Mouse (Mus musculus) embryonic stem cell, embryonic (primary cell): ENCODE measurements around the gene Taf4.

Experiments used
- CTCF ChIA-PET, 4 experiments: fragments of 300-600 bp in 2 of 4; fragments of 350-600 bp in 2 of 4; sonication (Branson Sonifier 250); formaldehyde crosslinking; loops; one replicate each; lab custom pipeline; 2022; ENCODE audit warnings: inconsistent platforms in 2 of 4; lab: Charles Lee
- POLR2A ChIA-PET, 4 experiments: fragments of 300-600 bp in 2 of 4; fragments of 350-600 bp in 2 of 4; sonication (Branson Sonifier 250); formaldehyde crosslinking; loops; one replicate each; lab custom pipeline; 2022; ENCODE audit warnings: antibody characterized with exemption in 4 of 4, inconsistent platforms in 1 of 4; lab: Charles Lee

Gene Taf4

DNA sequence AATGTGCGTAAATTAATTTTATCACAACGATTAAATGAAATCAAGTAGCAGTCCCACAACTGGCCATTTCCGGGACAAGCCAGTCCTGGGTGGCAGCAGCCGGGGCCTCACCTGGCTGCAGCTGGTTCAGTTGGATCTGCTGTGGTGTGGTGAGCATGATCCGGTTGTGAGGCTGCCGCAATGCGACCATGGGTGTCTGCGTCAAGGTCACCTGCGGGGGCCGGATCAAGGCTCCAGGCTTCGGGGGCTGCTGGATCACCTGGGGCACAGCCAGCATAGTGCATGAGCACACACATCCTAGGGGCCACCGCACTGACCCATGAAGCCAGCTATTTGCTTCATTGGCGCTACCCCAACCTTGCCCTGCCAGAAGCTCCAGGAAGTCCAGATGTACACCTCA is 47.3 kb downstream of the Taf4 start:
- POLR2A ChIA-PET = interaction anchor here in 2 of 4 experiments (1.0 to 1.8 kb wide), 11 partner anchors 8 to 328 kb away, joined by 3 to 8 read pairs (median 4); partner anchors contain the start of genes Psma7 (in 1 of the 2), Rps21 (in 1 of the 2) and Ss18l1 (in 1 of the 2)
- CTCF ChIA-PET = interaction anchor here in 3 of 4 experiments (0.6 to 2.2 kb wide), 4 partner anchors 26 to 123 kb away, joined by 3 to 14 read pairs (median 6); no protein-coding TSS in a partner anchor

DNA sequence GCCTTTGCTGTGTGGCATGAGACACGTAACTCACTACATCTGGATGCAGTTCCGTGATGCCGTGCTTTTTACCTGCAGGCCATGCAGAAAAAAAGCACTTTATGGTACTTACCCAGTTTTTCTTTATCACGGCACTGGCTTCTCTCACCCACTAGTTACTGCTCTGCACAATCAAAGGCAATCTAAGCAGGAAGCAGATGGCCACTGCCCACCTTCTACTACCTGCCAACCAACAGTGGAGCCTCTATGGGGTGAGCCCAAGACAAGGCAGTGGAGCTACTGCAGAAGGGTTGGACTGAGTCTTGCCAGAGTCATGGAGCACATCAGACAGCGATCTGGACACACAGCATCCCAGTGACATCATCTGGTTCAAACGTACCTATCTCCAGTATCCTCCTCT is 52.4 kb downstream of the Taf4 start:
- POLR2A ChIA-PET = no interaction called here
- CTCF ChIA-PET = interaction anchor here in 2 of 4 experiments (3.8 to 4.8 kb wide), 2 partner anchors 127 kb away, joined by 29 to 42 read pairs; no protein-coding TSS in a partner anchor

- CTCF ChIA-PET = interaction anchor here (0.6 to 4.8 kb wide), 19 partner anchors 10 to 451 kb away, joined by 3 to 42 read pairs (median 4); partner anchors contain the start of gene Lsm14b (in 1 of the 4)
- POLR2A ChIA-PET = interaction anchor here in 2 of 4 experiments (0.7 to 1.3 kb wide), 4 partner anchors 16 to 121 kb away, joined by 3 to 5 read pairs (median 3); partner anchors contain the start of genes Psma7 (in 1 of the 2) and Ss18l1 (in 1 of the 2)
Observed at GRCm38 (mm10) chr2:179921021-179921653, 55.3 kb downstream of the Taf4 start.

GRCm38 (mm10) chr2:179920042-179920441 is 56.4 kb downstream of the Taf4 start:
- POLR2A ChIA-PET = interaction anchor here in 1 of 4 experiments (0.6 kb wide), 1 partner anchor 57 kb away, joined by 4 read pairs; no protein-coding TSS in a partner anchor
- CTCF ChIA-PET = interaction anchor here in 3 of 4 experiments (1.1 to 4.8 kb wide), 4 partner anchors 17 to 131 kb away, joined by 3 to 42 read pairs (median 5); no protein-coding TSS in a partner anchor

GRCm38 (mm10) chr2:179916877-179917673 is 59.4 kb downstream of the Taf4 start:
- POLR2A ChIA-PET = interaction anchor here in 1 of 4 experiments (0.8 kb wide), 1 partner anchor 134 kb away, joined by 6 read pairs; no protein-coding TSS in a partner anchor

GRCm38 (mm10) chr2:179914246-179914645 is 62.2 kb downstream of the Taf4 start:
- ChIA-PET POLR2A (interaction anchor here in 2 of 4 experiments (0.7 to 1.1 kb wide), 3 partner anchors 14 to 137 kb away, joined by 3 read pairs; no protein-coding TSS in a partner anchor), CTCF (interaction anchor here in 3 of 4 experiments (0.8 to 3.8 kb wide), 4 partner anchors 33 to 137 kb away, joined by 3 to 23 read pairs (median 11); no protein-coding TSS in a partner anchor)

More at GRCm38 (mm10) chr2:179916877-179917673, 59.4 kb downstream of the Taf4 start:
- CTCF ChIA-PET = interaction anchor here (0.6 to 4.3 kb wide), 5 partner anchors 134 to 254 kb away, joined by 3 to 15 read pairs (median 7); partner anchors contain the start of gene Adrm1 (in 1 of the 4)

- ChIA-PET CTCF (interaction anchor here in 3 of 4 experiments (1.0 to 3.8 kb wide), 4 partner anchors 138 to 139 kb away, joined by 3 to 23 read pairs (median 13); no protein-coding TSS in a partner anchor), POLR2A (interaction anchor here in 2 of 4 experiments (1.1 to 1.3 kb wide), 3 partner anchors 15 to 157 kb away, joined by 3 read pairs; partner anchors contain the start of genes Mtg2 (in 1 of the 2), Psma7 (in 1 of the 2) and Ss18l1 (in 1 of the 2))
Observed at GRCm38 (mm10) chr2:179913349-179913748, 63.1 kb downstream of the Taf4 start.

DNA sequence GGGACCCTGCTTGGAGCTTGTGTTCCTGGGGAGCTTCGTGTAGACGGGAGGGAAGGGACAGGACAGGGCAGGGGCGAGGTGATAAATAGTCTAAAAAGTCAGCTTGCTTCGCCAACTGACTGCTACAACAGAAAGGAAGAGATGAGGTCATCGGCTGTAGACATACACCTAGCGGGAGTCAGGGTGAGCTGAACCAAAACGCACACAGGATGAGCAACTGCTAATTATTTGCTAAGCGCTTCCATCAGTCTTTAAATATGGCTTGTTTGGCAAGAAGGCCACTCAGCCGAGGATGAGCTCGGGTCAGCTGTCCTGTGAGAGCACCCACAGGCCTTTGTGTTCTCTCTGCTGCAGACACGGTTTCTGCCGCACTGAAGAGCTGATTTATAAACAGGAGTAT is 63.5 kb downstream of the Taf4 start:
- CTCF ChIA-PET = interaction anchor here in 3 of 4 experiments (1.0 to 3.8 kb wide), 4 partner anchors 138 to 139 kb away, joined by 3 to 23 read pairs (median 13); no protein-coding TSS in a partner anchor
- POLR2A ChIA-PET = interaction anchor here in 2 of 4 experiments (1.1 to 1.3 kb wide), 3 partner anchors 16 to 158 kb away, joined by 3 read pairs; partner anchors contain the start of genes Mtg2 (in 1 of the 2), Psma7 (in 1 of the 2) and Ss18l1 (in 1 of the 2)

- ChIA-PET CTCF (interaction anchor here in 2 of 4 experiments (1.2 kb wide), 2 partner anchors 154 kb away, joined by 4 to 5 read pairs; no protein-coding TSS in a partner anchor), POLR2A (interaction anchor here in 1 of 4 experiments (0.6 to 0.8 kb wide), 2 partner anchors 9 to 143 kb away, joined by 3 read pairs; no protein-coding TSS in a partner anchor)
Observed at GRCm38 (mm10) chr2:179896949-179897348, 79.5 kb downstream of the Taf4 start.

GRCm38 (mm10) chr2:179891048-179891447 is 85.4 kb downstream of the Taf4 start:
- ChIA-PET POLR2A (no interaction called here), CTCF (interaction anchor here in 3 of 4 experiments (0.7 to 1.2 kb wide), 4 partner anchors 18 to 1099 kb away, joined by 3 to 4 read pairs (median 4); no protein-coding TSS in a partner anchor)

GRCm38 (mm10) chr2:179884561-179884960 is 91.9 kb downstream of the Taf4 start:
- POLR2A ChIA-PET = interaction anchor here in 2 of 4 experiments (0.9 to 1.5 kb wide), 3 partner anchors 12 to 158 kb away, joined by 3 to 4 read pairs (median 3); partner anchors contain the start of genes Psma7 (in 1 of the 2) and Ss18l1 (in 1 of the 2)
- CTCF ChIA-PET = interaction anchor here (0.6 to 1.4 kb wide), 10 partner anchors 11 to 1214 kb away, joined by 3 to 6 read pairs (median 4); no protein-coding TSS in a partner anchor

DNA sequence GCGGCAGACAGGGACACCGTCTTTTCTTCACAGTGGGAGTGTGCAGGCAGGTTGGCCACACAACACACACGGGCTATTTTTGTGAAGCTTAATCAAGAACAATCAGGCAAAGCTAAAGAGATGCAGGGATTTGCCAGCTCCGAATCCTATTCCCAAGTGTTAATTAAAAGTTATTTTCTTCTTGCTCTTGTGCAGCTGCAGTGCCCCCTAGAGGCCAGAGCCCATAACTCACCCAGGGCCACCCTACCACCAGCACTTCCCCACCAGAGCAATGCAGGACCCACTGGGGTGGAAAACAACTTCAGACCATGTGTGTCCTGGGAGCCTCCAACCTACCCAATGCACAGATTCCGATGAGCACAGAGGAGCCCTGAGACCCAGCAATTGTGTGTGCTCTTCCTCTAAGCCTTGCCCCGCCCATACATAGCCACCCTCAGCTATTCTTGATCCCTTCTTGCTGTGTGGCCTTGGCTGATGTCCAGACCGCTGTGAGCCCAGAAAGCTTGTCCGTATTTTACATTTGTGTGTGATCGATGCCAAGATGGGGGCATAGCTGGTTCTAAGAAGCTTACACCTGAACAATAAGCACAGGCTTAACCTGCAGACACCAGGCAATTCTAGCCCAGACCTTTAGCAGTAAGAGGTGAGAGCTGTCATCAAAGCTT is 98.8 kb downstream of the Taf4 start:
- POLR2A ChIA-PET = interaction anchor here in 2 of 4 experiments (0.5 to 1.3 kb wide), 5 partner anchors 51 to 193 kb away, joined by 3 read pairs; partner anchors contain the start of genes Lsm14b (in 1 of the 2) and Mtg2 (in 1 of the 2)
- CTCF ChIA-PET = interaction anchor here (0.5 to 2.0 kb wide), 33 partner anchors 9 to 1370 kb away, joined by 3 to 13 read pairs (median 4); no protein-coding TSS in a partner anchor

DNA sequence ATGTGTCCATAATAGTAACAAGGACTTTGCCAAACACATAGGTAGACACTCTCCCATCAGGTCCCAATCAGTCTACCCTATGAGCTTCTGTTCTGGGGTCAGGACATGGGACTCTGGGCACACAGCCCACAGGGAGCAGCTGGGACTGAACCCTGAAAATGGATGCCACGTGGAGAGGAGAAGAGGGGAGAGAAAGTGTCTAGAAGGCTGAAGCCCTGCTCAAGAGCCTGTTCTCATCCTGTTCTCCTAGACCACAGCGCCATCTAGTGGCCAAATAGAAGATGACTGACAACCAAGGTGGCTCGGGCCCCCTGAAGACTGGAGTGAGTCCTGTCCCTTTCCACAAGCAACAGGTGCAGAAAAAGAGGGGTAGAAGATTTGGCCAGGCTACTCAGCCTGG is 101.3 kb downstream of the Taf4 start:
- POLR2A ChIA-PET = no interaction called here
- CTCF ChIA-PET = interaction anchor here in 3 of 4 experiments (0.6 to 4.0 kb wide), 7 partner anchors 12 to 1117 kb away, joined by 3 to 13 read pairs (median 5); no protein-coding TSS in a partner anchor

DNA sequence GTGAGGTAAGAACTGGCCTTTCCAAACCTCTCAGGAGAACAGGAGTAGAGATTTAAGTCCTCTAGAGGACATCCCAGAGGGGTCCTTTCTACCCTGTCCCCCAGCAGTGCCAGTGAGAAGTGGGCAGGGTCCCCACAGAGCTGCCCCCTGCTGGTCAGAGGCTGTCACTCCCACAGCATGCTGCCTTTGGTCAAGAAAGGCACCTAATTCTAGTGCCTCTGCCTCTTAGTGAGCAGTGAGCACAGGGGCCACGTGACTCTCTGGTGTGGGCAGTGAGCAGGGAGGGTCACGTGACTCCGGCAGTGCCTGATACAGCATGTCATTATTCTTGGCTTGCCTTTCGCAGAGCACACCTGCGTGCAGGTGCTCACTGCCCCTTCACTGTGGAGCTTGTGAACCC is 103.1 kb downstream of the Taf4 start:
- POLR2A ChIA-PET = interaction anchor here in 2 of 4 experiments (0.6 to 1.6 kb wide), 3 partner anchors 16 to 245 kb away, joined by 3 to 4 read pairs (median 3); no protein-coding TSS in a partner anchor
- CTCF ChIA-PET = interaction anchor here in 3 of 4 experiments (0.8 to 4.0 kb wide), 24 partner anchors 8 to 1366 kb away, joined by 3 to 13 read pairs (median 4); partner anchors contain the start of gene Cdh4 (in 1 of the 3)

DNA sequence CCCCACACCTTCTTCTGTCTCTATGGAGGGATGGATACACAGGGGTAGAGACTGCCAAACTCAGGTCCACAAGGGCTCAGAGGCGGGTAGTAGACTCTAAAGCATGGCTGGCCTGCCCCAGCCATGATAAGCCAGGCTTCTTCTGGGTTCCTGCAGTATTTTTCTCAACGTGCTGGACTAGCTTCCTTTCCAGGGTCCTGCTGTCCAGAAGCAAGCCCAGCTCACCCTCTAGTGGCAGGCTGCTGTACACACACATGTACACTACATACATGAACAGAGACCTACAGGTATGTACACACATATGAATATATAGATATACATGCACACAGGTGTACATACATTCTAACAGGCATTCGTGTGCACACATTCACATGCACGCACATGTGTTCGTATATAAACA is 103.7 kb downstream of the Taf4 start:
- CTCF ChIA-PET = interaction anchor here (0.6 to 4.0 kb wide), 24 partner anchors 8 to 1365 kb away, joined by 3 to 13 read pairs (median 3); partner anchors contain the start of gene Cdh4 (in 1 of the 4)
- POLR2A ChIA-PET = interaction anchor here in 3 of 4 experiments (0.6 to 1.6 kb wide), 4 partner anchors 12 to 105 kb away, joined by 3 to 4 read pairs (median 3); no protein-coding TSS in a partner anchor

GRCm38 (mm10) chr2:179869871-179870270 is 106.6 kb downstream of the Taf4 start:
- ChIA-PET POLR2A (no interaction called here), CTCF (no interaction called here)
